Mouse (Mus musculus) heart, embryonic 15.5 days (tissue): ENCODE data around the gene Ssbp3. TPM values are rescaled to one million over a fixed set of nuclear protein-coding genes. Genes with fewer than 3 reads are reported as not detected.

Experiments
- ATAC-seq: fragments of 200-750 bp; cut with Nextera tagmentation; replicated peaks from 2 replicates; pipeline ENCODE4 v1.8.0; 2017; ENCODE audit warnings: low read depth, moderate TSS enrichment; ENCODE audit not compliant: insufficient number of reproducible peaks, insufficient read depth, low FRiP score
- H3K27ac ChIP-seq: fragments of 300-500 bp; sonication (generic); 2 replicates; pipeline ENCODE4 v1.5.1; 2015; ENCODE audit warnings: mild to moderate bottlenecking, inconsistent platforms
- H3K27me3 ChIP-seq: fragments of 300-500 bp; sonication (generic); 2 replicates; pipeline ENCODE4 v1.6.1; 2015; ENCODE audit warnings: inconsistent platforms
- H3K36me3 ChIP-seq: fragments of 300-500 bp; sonication (generic); 2 replicates; pipeline ENCODE4 v1.6.1; 2015; ENCODE audit warnings: mild to moderate bottlenecking, inconsistent platforms
- H3K4me1 ChIP-seq: fragments of 300-500 bp; sonication (generic); replicated peaks from 2 replicates; pipeline ENCODE4 v1.6.1; 2015; ENCODE audit warnings: inconsistent platforms
- H3K4me2 ChIP-seq: fragments of 300-500 bp; sonication (generic); 2 replicates; pipeline ENCODE4 v1.6.1; 2015; ENCODE audit warnings: inconsistent platforms, mild to moderate bottlenecking, moderate library complexity
- H3K4me3 ChIP-seq: fragments of 300-500 bp; sonication (generic); 2 replicates; pipeline ENCODE4 v1.5.1; 2015; ENCODE audit warnings: mild to moderate bottlenecking, inconsistent platforms
- H3K9ac ChIP-seq: fragments of 300-500 bp; sonication (generic); 2 replicates; pipeline ENCODE4 v1.6.1; 2015; ENCODE audit warnings: mild to moderate bottlenecking, inconsistent platforms
- H3K9me3 ChIP-seq: fragments of 300-500 bp; sonication (generic); replicated peaks from 2 replicates; pipeline ENCODE4 v1.6.1; 2016; ENCODE audit warnings: inconsistent platforms
- WGBS: fragments of 180-500 bp; shearing (Covaris S2); methylation state at CpG from one replicate; pipeline ENCODE4 v1.1.7; 2015; ENCODE audit warnings: mixed read lengths; 5-methylcytosine and 5-hydroxymethylcytosine counted together
- polyA plus RNA-seq: library from polyadenylated mRNA; unstranded; fragments of >200 nt; fragmentation: Nextera tagmentation; extraction: Ambion mirVana; gene quantifications from 2 replicates; pipeline ENCODE4 v1.2.1, GENCODE M21; 2015

Gene Ssbp3
- polyA plus RNA-seq, 1 experiment from 2014 or later: 53.3 TPM

DNA sequence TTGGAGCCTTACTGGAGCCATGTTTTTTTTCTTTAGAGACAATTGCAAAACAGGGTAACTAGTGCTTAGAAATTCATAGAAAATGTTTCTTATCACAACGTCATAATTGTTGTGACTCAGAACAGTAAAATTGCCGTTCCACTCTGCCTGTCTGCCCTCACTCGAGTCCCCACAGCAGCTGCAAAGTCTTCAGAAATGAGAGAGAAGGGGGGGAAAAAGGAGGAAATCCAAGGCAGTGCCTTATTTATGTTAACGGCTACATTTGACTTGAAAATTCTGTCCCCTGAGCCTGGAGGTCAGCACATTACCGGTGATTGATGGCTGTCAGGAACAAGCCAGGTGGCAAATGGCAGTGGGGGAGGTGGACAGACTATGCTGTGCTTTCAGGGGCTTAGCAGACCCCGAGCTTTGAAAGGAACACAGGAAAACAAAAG, 66.7 kb downstream of the Ssbp3 start:
- Histone ChIP-seq H3K36me3 (no peaks in the 10 kb centered on the region), H3K27ac (no peak overlapping the region), H3K9ac (no peak overlapping the region), H3K27me3 (no peaks in the 10 kb centered on the region), H3K4me1 (peaks cover 53% of the 10 kb centered on the region), H3K4me3 (no peak overlapping the region), H3K9me3 (no peaks in the 10 kb centered on the region), H3K4me2 (no peak overlapping the region)
- no peak for ATAC-seq
- 25% methylated on average over 6 of the region's 6 CpGs for WGBS

DNA sequence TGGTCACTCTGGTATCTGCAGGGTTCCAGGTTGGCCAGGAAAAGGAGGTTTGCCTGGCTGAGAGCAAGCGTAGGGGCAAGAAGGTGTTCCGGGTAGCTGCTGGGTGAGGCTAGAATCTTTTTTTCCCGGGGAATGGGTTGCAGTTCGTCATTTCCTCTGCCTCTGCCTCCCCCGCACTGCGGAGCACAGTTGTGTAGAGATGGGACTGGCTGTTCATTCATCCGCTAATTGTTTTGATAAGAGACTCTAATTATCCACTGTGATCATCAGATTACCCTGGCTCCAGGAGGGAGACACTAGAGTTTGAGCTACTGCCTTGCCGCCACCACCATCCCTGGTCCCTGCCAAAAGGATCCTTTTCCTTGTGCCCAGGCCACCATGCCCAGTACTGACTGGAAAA, 67.9 kb downstream of the Ssbp3 start:
- no peak overlapping the region for H3K4me2 ChIP-seq
- peak overlapping the region; percentile 7; the same call in 1 of the 2 replicates for H3K27ac ChIP-seq
- H3K36me3 ChIP-seq: no peaks in the 10 kb centered on the region
- WGBS: 60% methylated on average over 8 of the region's 8 CpGs
- no peak for ATAC-seq
- no peaks in the 10 kb centered on the region for H3K9me3 ChIP-seq
- H3K27me3 ChIP-seq: no peaks in the 10 kb centered on the region
- H3K4me3 ChIP-seq: no peak overlapping the region
- H3K9ac ChIP-seq: no peak overlapping the region
- peaks cover 48% of the 10 kb centered on the region for H3K4me1 ChIP-seq

DNA sequence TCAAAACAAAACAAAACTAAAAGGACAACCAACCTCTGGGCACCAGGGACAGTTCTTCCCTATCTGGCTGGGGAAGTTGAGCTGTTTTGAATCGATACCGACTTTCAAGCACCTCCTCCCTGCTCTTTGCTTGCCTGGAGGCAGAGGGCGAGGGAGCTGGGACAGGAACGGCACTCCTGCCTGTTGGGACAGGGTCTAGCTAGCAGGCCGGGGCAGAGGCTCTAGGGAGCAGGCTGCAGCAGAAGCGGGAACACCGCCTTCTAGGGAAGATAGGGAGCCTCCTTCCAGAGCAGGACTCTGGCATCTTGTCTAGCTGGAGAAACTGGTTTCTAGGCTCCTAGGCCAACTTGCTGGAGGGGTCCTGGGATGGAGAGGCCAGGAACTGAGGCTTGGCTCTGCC, 70.2 kb downstream of the Ssbp3 start:
- Histone ChIP-seq H3K9me3 (no peaks in the 10 kb centered on the region), H3K27me3 (no peaks in the 10 kb centered on the region), H3K9ac (no peak overlapping the region), H3K27ac (peak overlapping the region; percentile 46; the same call in 1 of the 2 replicates), H3K36me3 (no peaks in the 10 kb centered on the region), H3K4me3 (no peak overlapping the region), H3K4me1 (peaks cover 58% of the 10 kb centered on the region), H3K4me2 (no peak overlapping the region)
- WGBS: 22% methylated on average over 7 of the region's 7 CpGs
- ATAC-seq: no peak

DNA sequence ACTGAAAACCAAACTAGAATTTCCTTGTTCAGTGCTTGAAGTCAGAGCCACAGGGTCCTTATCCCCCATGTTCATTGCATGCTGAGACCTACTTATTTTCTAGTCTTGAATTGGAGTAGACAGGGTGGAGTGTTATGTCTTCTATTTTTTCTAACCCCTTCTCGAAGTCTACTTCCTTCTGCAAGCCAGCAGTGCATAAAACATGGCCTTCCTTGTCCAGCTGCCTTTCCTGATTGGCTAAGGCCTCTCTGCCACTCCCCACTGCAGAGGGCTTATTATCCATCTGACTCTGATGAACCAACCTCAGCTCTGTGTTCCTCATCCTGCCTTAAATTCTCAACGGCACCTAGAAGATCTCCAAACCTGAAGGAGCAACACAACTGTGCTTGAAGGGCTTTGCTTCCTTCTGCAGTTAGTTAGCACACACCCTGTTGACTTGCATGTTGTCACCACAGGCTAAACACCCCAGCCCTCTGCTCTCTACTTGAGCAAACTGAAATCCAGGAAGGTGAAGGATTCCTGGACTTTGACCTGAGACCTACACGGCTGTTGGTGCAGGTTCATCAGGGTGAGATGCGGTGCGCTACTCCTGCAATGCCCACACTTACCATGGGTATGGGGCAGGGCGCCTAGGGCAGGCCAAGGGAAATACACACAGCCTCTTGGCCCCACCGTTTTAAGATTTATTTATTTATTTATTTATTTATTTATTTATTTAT, 71.0 kb downstream of the Ssbp3 start:
- no peaks in the 10 kb centered on the region for H3K36me3 ChIP-seq
- H3K4me1 ChIP-seq: peaks cover 58% of the 10 kb centered on the region
- no peak for ATAC-seq
- H3K27me3 ChIP-seq: no peaks in the 10 kb centered on the region
- no peak overlapping the region for H3K4me3 ChIP-seq
- no peak overlapping the region for H3K4me2 ChIP-seq
- H3K27ac ChIP-seq: peak overlapping the region; percentile 46; the same call in 1 of the 2 replicates
- H3K9ac ChIP-seq: no peak overlapping the region
- WGBS: 82% methylated on average over 7 of the region's 7 CpGs
- no peaks in the 10 kb centered on the region for H3K9me3 ChIP-seq

DNA sequence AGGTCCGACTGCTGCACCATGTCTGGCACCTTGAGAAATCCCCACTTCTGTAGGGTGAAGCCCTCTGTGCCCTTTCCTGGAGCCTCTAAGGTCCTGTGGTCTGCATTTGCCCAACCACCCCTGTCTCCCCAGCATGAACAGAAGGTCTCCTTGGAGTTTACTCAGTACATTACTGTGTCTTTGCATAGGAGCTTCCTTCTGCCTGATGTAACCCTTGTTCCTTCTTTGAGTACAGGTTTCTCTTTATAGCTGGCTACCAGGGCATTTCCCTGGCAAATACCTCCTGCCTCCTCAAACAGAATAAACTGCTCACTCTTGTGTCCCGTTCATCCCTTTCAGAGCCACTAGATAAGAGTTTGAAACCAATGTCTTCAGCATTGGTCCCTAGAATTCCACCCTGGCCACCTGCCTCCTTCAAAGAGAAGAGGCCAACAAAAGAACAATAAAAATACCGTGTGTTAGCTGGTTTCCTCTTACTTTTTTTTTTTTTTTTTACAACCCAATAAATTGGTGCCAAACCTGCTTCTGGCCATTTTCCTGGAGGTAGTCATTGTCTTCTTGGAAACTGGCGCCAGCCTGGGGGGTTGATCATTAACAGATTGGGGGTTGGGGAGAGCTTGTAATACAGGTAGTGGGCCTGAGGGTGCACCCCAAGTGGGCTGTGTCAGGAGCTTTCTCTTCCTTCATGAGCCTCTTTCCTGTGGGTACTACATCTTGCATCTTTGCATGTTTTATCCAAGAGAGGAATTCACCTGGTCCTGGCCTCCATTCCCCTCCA, 72.0 kb downstream of the Ssbp3 start:
- no peak overlapping the region for H3K4me3 ChIP-seq
- H3K9ac ChIP-seq: no peak overlapping the region
- H3K36me3 ChIP-seq: no peaks in the 10 kb centered on the region
- H3K27ac ChIP-seq: no peak overlapping the region
- no peaks in the 10 kb centered on the region for H3K9me3 ChIP-seq
- no peaks in the 10 kb centered on the region for H3K27me3 ChIP-seq
- no peak for ATAC-seq
- WGBS: 66% methylated on average over 4 of the region's 4 CpGs
- peaks cover 57% of the 10 kb centered on the region for H3K4me1 ChIP-seq
- H3K4me2 ChIP-seq: no peak overlapping the region

DNA sequence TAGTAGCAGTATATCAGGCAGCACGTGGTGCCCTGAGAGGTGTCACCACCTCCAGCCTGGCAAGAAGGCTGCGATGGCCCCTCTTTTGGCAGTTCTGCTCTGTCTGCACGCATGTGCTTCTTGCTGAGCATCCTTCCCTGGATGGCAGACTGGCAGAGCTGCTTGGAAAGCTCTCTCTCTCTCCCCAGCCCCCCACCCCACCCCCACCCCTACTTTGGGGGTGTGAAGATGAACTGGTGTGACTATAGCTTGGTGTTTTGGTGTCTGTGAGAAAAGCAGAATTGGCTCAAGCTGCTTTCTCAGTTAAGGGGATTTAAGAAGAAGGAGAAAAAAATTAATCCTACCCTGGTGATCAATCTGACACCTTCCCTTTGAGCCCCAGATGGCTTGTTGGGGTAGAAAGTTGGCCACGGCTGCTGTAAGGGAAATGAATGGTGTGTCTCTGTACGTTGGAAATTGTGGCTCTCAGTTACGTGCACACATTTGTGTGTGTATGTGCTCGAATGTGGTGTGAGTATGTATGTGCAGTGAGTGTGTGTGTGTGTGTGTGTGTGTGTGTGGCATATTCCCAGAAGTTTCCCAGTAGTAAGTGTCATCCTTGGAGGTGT, 73.5 kb downstream of the Ssbp3 start:
- Histone ChIP-seq H3K27ac (no peak overlapping the region), H3K9me3 (no peaks in the 10 kb centered on the region), H3K4me2 (no peak overlapping the region), H3K4me1 (peaks cover 57% of the 10 kb centered on the region), H3K4me3 (no peak overlapping the region), H3K27me3 (no peaks in the 10 kb centered on the region), H3K9ac (no peak overlapping the region), H3K36me3 (no peaks in the 10 kb centered on the region)
- no peak for ATAC-seq
- 67% methylated on average over 7 of the region's 7 CpGs for WGBS

DNA sequence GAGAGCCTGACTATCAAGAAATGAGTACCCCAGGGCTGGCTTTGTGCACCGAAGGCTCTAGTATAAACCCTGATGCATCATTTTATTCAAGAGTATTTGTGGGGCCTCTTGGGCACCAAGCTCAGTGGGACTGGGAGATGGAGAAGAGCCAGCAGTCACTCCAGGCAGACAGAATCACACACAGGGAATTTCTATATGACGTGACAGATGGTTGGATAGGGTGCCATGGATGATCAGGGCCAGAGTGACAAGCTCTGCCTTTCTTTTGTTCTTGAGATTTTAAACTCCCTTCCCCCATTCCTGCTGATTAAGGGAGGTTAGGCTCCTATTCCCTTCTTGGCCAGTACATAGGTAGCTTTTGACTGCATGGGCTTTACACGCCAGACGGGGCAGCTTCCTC, 74.8 kb downstream of the Ssbp3 start:
- Histone ChIP-seq H3K36me3 (no peaks in the 10 kb centered on the region), H3K4me2 (no peak overlapping the region), H3K9me3 (no peaks in the 10 kb centered on the region), H3K4me1 (peaks cover 59% of the 10 kb centered on the region), H3K4me3 (no peak overlapping the region), H3K9ac (no peak overlapping the region), H3K27me3 (no peaks in the 10 kb centered on the region), H3K27ac (no peak overlapping the region)
- no peak for ATAC-seq
- 80% methylated on average over 4 of the region's 4 CpGs for WGBS

DNA sequence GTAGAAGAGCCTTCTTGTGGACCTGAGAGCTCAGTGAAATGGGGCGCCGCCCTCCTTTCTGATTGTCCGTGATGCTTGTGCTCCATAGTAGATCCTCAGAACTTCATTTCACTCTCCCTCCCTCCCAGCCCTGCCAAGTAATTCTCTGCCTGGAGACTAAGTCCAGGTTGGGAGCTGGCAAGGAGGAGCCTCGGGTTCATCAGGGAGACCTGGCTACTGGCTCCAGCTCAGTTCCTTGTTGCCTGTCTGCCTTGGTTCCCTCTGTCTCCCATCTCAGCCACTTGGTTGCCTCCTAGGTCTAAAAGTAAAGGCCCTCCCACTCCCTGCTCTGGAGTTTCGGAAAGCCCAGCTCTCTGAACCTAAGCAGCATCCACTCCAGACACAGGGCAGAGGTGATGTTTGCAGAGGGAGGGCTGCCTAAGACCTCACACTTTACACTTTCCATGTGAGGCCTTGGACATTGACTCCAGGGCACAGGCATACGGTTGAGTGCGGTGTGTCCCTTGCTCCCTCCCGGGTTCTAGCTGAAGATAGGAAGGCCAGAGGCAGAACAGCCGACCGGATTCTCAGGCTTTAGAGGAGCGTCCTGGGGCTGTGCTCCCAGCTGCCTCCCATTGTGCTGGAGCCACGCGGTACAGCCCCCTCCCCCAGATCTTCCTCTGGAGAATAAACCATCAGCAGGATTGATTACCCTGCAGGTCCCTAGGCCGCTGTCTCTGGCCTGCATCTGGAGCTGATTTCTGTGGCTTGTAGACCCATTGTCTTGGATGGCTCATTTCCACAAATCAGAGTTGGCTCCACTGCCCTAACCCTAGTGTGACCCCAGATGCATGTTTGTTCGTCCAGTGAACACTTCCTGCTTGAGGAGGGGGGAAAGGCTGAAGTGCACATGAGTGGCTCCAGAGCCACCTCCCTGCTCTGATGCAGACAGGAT, 75.7 kb downstream of the Ssbp3 start:
- Histone ChIP-seq H3K36me3 (no peaks in the 10 kb centered on the region), H3K9ac (no peak overlapping the region), H3K27ac (peak overlapping the region; percentile 80), H3K4me1 (peaks cover 52% of the 10 kb centered on the region), H3K9me3 (no peaks in the 10 kb centered on the region), H3K27me3 (no peaks in the 10 kb centered on the region), H3K4me2 (no peak overlapping the region), H3K4me3 (no peak overlapping the region)
- 48% methylated on average over 15 of the region's 15 CpGs for WGBS
- ATAC-seq: peak; percentile 18; the same call in 1 of the 2 replicates

DNA sequence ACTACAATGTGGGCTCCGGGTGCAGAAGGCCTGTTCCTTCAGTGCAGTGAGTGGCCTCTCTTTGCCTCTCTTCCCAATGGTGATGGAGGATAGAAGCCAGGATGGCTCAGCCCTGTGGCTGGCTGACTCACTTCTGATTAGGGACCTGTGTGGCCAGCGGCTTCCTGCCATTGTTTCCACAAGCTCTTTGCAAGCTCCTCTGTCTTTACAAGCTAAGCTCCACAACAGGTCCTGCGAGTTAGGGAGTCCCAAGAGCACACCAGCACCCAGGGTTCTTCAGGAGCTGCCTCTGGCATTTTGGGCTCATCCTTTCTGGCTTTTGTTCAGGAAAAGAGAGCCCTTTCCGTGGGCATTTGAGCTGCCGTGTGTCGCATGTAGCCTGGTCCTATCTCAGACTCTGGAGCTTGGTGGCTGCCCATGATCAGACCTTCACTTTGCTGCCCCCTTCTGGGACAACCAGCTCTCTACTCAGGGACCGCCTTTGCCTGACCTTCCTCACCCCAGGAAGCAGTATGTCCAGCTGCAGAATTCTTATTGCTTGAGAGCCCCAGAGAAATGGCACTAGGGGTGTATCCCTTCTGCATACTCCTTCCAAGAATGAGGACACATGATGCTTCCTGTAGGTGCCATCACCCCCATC, 77.3 kb downstream of the Ssbp3 start:
- Histone ChIP-seq H3K4me1 (peaks cover 56% of the 10 kb centered on the region), H3K9ac (no peak overlapping the region), H3K27ac (peak overlapping the region; percentile 80), H3K27me3 (no peaks in the 10 kb centered on the region), H3K4me2 (peak overlapping the region; percentile 50), H3K36me3 (no peaks in the 10 kb centered on the region), H3K4me3 (no peak overlapping the region), H3K9me3 (no peaks in the 10 kb centered on the region)
- peak; percentile 59 for ATAC-seq
- 13% methylated on average over 7 of the region's 7 CpGs for WGBS

DNA sequence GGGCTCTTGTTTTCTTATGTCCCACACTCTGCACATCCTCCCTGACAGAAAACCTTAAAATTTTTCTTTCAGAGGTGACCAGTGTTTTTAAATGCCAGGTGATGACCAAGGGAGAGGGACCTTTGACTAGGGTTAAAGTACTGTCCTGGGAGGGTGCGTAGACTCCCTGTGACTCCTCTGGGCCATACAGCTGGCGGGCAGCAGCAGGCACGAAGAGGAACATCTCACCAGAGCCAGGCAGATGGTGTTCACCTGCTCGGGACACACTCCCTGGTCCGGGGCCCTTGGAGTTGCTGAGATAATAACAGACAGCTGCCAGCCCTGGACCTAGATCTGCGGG, 78.4 kb downstream of the Ssbp3 start:
- peaks cover 46% of the 10 kb centered on the region for H3K4me1 ChIP-seq
- WGBS: 72% methylated on average over 6 of the region's 6 CpGs
- no peaks in the 10 kb centered on the region for H3K36me3 ChIP-seq
- no peak overlapping the region for H3K4me2 ChIP-seq
- no peak overlapping the region for H3K27ac ChIP-seq
- H3K27me3 ChIP-seq: no peaks in the 10 kb centered on the region
- no peak for ATAC-seq
- no peak overlapping the region for H3K9ac ChIP-seq
- H3K9me3 ChIP-seq: no peaks in the 10 kb centered on the region
- H3K4me3 ChIP-seq: no peak overlapping the region
